Mouse (Mus musculus): ENCODE data around the gene Alcam.

Gene Alcam

GRCm38 (mm10) chr16:52250196-52250595 lies 203.7 kb downstream of the Alcam start:
- no peak for DNase-seq (ENCODE audit: low read depth)

- no peak for DNase-seq (ENCODE audit: low read depth)
These were observed 210.4 kb downstream of the Alcam start for GRCm38 (mm10) chr16:52243421-52243973.

- DNase-seq (ENCODE audit: low read depth) = no peak
These were observed 211.7 kb downstream of the Alcam start for GRCm38 (mm10) chr16:52242144-52242543.

- no peak for DNase-seq (ENCODE audit: low read depth)
These were observed 223.9 kb downstream of the Alcam start for GRCm38 (mm10) chr16:52229930-52230329.

- DNase-seq (ENCODE audit: low read depth) = no peak
These were observed 224.4 kb downstream of the Alcam start for GRCm38 (mm10) chr16:52229446-52229845.

- DNase-seq (ENCODE audit: low read depth) = peak; percentile 1
These were observed 231.0 kb downstream of the Alcam start for GRCm38 (mm10) chr16:52222896-52223295.

GRCm38 (mm10) chr16:52219069-52219468 lies 234.8 kb downstream of the Alcam start:
- peak; percentile 25 for DNase-seq (ENCODE audit: low read depth)

GRCm38 (mm10) chr16:52210844-52211606 lies 242.8 kb downstream of the Alcam start:
- DNase-seq (ENCODE audit: low read depth) = no peak

GRCm38 (mm10) chr16:52200107-52200506 lies 253.8 kb downstream of the Alcam start:
- no peak for DNase-seq (ENCODE audit: low read depth)

Data from c-Kit-positive CD71-negative TER-119-negative erythroid progenitor cells, embryonic 14.5 days (primary cell).